Mouse (Mus musculus) layer of hippocampus, adult 9-11 months (tissue): ENCODE results near the gene Hipk2.

Source experiments
- DNase-seq: peaks from one replicate; pipeline ENCODE4 v3.0.0; 2022

The Hipk2 gene

DNA sequence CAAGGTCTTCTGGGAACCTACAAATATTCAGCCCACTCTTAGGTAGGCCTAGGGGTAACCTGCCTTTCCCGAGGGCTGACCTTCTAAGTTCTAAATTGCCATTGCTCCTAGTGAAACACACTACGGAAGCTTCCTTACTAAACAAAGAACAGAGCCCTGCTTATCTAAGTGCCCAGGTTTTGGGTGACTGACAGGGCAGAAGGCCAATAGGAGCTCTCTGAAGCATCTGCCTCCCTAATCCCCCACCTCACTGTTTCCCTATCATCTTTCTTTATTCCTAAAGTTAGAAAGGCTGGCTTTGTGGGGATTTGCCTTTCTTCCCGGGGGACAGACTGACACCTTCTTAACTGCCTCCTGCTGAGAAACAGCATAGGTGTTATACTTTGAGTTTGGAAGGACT lies 136.7 kb downstream of the Hipk2 start:
- no peak for DNase-seq

- DNase-seq: no peak
These were observed 138.2 kb downstream of the Hipk2 start for GRCm38 (mm10) chr6:38737763-38738162.

DNA sequence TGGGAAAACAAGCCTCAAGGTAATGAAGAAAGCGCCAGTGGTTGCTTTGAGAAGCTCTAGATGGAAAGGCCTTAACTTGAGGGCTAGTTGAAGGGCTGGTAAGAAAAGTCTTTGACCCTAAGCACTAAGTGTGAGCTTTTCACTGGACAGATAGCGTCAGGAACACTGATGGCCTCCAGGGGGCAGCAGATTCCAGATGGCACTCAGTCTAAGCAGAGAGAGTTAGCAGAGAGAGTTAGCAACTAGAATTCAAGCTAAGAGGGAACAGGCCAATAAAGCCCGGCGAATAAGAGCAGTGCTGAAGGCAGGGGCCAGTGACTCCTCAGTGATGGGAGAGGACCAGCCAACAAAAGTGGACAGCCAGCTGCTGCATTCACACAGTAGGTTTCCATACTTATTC lies 139.7 kb downstream of the Hipk2 start:
- peak; percentile 77 for DNase-seq

- peak; percentile 62 for DNase-seq
These were observed 143.3 kb downstream of the Hipk2 start for GRCm38 (mm10) chr6:38732681-38733080.

DNA sequence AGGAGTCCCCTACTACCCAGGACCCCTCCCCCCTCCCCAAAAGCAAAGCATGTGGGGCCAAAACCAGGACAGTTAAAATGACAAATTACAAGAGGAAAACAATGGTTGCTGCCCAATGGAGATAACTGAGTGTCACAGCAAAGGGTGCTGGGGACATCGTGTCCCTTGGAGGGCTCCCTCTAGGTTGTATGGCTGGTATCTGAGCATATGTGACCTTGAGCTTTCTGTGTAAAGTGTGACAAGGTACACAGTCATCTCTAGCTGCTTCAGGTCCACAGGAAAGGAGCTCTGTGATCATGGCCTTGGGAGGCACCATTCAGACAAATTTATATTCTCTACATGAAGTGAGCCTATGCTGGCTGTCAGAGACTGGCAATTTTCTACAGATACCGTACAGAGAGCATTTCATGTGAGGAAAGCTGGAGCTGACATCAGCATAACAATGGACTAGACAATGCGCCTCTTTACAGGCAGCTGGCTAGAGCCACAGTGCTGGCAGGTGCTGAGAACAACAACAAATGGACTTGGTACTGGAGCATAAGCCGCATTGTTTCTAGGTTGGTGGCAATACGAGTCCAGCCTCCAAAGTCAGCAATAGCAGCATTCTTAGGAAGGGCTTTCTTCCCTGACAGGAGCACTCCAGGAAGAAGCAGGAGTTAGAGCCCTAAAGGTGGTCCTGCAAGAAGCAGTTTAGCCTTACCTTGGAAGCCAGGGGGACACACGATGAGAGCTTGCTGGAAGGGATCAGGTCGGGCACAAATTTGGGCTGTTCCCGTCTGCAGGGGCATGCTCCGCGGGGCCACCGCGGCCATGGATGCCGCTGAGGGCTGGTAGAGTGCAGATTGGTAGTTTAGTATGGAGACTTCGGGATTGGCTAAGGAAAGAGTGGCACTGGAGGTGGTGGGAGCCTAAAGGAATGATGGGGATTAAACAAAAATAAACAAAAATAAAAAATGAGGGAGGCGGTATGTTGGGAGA lies 145.5 kb downstream of the Hipk2 start:
- peak; percentile 91 for DNase-seq

DNA sequence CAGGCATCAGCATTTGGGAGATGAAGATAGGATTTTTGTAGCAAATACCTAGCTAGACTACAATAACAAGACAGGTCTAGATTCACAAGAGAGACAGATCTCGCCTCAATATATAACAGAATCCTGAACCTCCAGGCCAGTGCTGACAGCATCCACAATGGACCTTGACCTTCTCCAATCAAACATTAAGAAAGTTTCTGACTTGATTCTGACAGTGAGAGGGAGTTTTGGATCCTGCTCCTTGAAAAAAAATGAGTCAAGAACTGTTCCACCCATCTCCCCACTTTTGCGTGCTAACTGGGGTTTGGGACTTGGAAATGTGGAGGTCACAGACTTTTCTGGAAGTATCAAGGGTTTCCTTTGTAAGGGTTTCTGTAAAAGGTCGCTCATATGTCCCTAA lies 150.4 kb downstream of the Hipk2 start:
- DNase-seq: no peak

GRCm38 (mm10) chr6:38721361-38721760 lies 154.6 kb downstream of the Hipk2 start:
- DNase-seq: no peak

- DNase-seq: no peak
These were observed 156.7 kb downstream of the Hipk2 start for GRCm38 (mm10) chr6:38719229-38719628.

DNA sequence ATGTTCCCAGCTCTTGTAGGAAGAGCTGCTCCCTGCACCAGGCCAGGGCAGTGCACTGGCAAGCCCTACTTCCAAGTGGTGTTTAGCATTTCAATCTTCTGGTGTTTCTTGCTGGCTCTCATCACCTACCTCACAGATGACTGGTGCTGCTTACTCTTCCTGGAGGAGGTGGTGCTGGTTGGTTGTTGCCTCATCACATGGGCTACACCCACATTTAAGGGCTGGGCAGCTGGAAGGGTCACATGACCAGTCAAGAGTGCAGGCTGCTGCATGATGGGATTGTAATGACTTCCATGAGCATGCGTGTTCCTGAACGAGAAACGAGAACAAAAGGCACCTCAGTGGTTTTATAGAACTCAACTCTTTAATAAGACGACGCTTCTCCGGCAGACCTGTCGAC lies 157.3 kb downstream of the Hipk2 start:
- DNase-seq: no peak

DNA sequence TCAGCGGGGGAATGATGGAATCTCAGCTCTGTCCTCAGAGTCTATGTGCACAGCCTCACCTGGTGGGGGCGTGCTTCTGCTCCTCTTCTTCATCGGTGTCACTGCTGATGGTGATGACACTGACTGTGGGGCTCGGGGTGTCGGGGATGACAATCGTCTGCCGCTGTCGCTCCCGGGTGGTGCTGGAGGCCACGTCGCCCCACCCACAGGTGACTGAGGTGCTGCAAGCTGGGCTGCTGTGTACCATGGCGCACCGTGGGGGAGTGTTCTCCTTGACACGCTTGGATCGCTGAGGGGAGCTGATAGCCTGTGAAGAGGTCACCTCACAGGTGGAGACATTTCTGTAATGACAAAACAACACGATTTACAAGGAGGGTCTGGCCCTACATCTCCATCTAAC lies 160.1 kb downstream of the Hipk2 start:
- no peak for DNase-seq

DNA sequence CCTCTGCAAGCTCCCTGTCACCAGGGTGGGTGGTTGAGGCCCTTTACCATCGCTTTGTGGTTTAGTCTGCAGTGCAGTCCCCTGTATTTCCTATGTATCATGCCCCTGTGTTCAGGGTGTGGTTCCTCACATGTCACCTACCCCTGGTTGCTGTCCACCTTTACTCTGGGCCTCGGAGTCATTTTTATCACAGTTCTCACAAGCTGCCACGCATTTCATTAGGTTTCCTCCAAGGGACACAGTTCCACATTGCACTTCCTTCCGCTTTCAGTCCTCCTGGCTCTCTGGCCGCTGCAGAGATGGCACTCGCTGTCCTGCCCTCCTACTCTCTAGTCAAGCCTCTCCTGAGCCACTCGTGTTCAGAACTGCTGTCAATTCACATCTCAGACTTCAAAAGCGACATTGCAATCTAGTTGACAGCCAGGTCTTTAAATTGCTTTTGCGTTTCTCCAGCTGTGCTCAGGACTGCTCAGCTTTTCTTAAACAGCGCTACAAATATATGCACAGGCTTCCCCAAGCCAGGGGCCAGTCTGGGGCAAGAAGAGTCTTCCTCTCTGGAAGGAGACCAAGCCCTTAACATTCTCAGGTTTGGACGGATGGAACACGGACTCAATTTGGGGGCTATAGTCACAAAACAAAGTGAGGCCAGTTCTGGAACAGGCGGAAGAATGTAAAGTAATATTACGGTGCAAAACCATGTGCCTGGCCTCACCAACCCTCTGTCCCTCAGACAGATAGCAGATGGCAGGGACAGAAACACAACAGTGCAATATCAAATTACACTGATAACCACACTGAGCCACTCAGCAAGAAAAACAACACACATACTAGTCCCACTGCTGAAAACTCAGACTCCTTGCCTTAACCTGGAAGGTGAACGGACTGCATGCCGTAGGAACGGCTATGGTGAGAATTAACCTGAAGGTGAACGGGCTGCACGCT lies 161.7 kb downstream of the Hipk2 start:
- peak; percentile 45 for DNase-seq

DNA sequence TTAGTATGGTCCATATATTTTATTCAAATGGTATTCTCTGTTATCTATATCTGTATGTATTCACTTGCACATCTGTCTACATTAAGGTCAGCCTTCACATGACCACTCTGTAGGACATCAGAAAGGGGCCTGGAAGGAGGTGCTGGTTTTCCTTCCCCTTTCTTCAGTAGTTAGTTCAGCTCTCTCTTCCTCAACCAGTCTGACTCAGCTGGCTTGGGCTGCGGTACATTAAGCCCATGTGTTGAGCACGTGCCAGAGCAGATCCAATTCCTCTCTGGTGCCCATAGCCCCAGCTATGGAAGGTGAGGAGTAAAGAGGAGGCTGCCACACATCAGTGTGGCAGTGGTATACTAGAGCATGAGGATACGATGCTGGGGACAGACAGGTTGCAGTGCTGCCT lies 165.5 kb downstream of the Hipk2 start:
- peak; percentile 80 for DNase-seq

GRCm38 (mm10) chr6:38704264-38704984 lies 171.5 kb downstream of the Hipk2 start:
- peak; percentile 60 for DNase-seq

- DNase-seq: no peak
These were observed 172.4 kb downstream of the Hipk2 start for GRCm38 (mm10) chr6:38703526-38703925.

GRCm38 (mm10) chr6:38702810-38703399 lies 173.1 kb downstream of the Hipk2 start:
- DNase-seq: no peak

DNA sequence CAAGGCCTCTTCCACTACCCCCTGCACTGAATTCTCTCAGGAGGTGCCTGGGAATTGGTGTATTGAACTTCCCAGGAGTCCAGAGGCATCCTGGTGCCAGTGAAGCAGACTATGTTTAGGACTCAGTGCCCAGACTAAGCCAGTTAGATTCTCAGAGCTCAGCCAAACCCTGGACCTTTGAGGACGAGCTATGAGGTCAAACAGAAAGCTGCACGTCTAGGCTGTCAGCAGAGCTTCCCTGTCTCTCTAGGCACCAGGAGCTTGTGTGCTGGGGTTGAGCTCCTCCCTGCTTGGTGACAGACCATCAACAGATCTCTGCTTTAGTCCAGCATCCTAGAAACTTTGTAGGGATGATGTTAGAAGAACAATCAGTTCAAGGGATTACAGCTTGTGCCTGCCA lies 174.5 kb downstream of the Hipk2 start:
- no peak for DNase-seq

GRCm38 (mm10) chr6:38698233-38698889 lies 177.6 kb downstream of the Hipk2 start:
- DNase-seq: peak; percentile 67

GRCm38 (mm10) chr6:38696570-38696969 lies 179.4 kb downstream of the Hipk2 start:
- DNase-seq: peak; percentile 79

- peak; percentile 82 for DNase-seq
These were observed 180.4 kb downstream of the Hipk2 start for GRCm38 (mm10) chr6:38695380-38696054.

- no peak for DNase-seq
These were observed 183.4 kb downstream of the Hipk2 start for GRCm38 (mm10) chr6:38692556-38692955.

DNA sequence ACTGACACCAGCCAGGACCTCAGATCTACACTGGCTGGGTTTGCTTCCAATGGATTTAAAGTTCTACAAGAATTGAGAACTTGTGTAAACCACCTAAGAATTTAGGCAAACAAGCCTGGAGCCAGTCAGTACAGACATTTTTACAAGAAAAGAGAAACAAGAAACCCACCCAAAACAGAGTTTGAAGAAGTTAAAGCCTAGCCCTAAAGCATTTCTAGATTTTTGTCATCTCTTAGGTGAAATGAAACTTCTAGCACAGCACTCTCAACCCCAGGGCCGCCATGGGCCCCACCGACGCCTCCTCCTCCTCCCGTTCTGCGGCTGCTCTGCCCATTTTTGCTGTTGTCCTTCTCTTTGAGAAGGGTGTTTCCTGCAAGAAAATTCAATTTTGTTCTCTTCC lies 184.9 kb downstream of the Hipk2 start:
- no peak for DNase-seq
